Mouse (Mus musculus) small intestine, adult 2 months (tissue): ENCODE data around the gene Fndc3b. TPM values are rescaled to one million over a fixed set of nuclear protein-coding genes. Genes with fewer than 3 reads are reported as not detected.

Experiments
- H3K27ac ChIP-seq: fragments of 200-500 bp; 2 replicates; pipeline ENCODE4 v1.5.1; 2012; ENCODE audit warnings: low read depth, low read length, control low read depth, inconsistent platforms; ENCODE audit not compliant: insufficient read depth
- H3K27me3 ChIP-seq: fragments of 200-500 bp; 2 replicates; pipeline ENCODE4 v1.6.1; 2012; ENCODE audit warnings: mild to moderate bottlenecking, moderate library complexity, low read length, inconsistent platforms; ENCODE audit not compliant: control insufficient read depth, insufficient read depth
- H3K36me3 ChIP-seq: fragments of 200-500 bp; 2 replicates; pipeline ENCODE4 v1.6.1; 2012; ENCODE audit warnings: mild to moderate bottlenecking, low read length, control low read depth, inconsistent platforms; ENCODE audit not compliant: control insufficient read depth, insufficient read depth
- H3K4me1 ChIP-seq: fragments of 200-500 bp; 2 replicates; pipeline ENCODE4 v1.6.1; 2012; ENCODE audit warnings: low read length, inconsistent platforms, mixed read lengths; ENCODE audit not compliant: control insufficient read depth, insufficient read depth, insufficient read length
- H3K4me3 ChIP-seq: fragments of 200-500 bp; 2 replicates; pipeline ENCODE4 v1.5.1; 2012; ENCODE audit warnings: low read depth, mild to moderate bottlenecking, control low read depth, inconsistent platforms, low read length, moderate library complexity
- CTCF ChIP-seq: fragments of 200-500 bp; IDR thresholded peaks from 2 replicates; pipeline ENCODE4 v1.5.1; 2012; ENCODE audit warnings: low read depth, mild to moderate bottlenecking, control low read depth, inconsistent platforms, low read length, moderate library complexity, mixed read lengths; ENCODE audit not compliant: insufficient replicate concordance, insufficient read length; ENCODE audit errors: extremely low read depth
- POLR2A ChIP-seq: fragments of 200-500 bp; IDR thresholded peaks from 2 replicates; pipeline ENCODE4 v1.6.1; 2012; ENCODE audit warnings: low read depth, mild to moderate bottlenecking, control low read depth, inconsistent platforms, low read length, moderate library complexity
- WGBS: fragments of 180-500 bp; shearing (Covaris S2); methylation state at CpG from one replicate; pipeline ENCODE4 v1.1.7; 2018; 5-methylcytosine and 5-hydroxymethylcytosine counted together
- polyA plus RNA-seq: library from polyadenylated mRNA; depleted of rRNA; stranded (reverse); fragments of >200 nt; gene quantifications from 2 replicates; pipeline ENCODE4 v1.2.3, GENCODE M21; 2012

Gene Fndc3b
- polyA plus RNA-seq, 1 experiment: 6.2 TPM

- no peak overlapping the region for H3K4me3 ChIP-seq
- no peaks in the 10 kb centered on the region for H3K36me3 ChIP-seq
- 38% methylated on average over 7 of the region's 7 CpGs for WGBS
- H3K4me1 ChIP-seq: peaks cover 6% of the 10 kb centered on the region; the same call in 1 of the 2 replicates
- TF ChIP-seq POLR2A (no peak), CTCF (no peak)
- H3K27me3 ChIP-seq: no peaks in the 10 kb centered on the region
- H3K27ac ChIP-seq: no peak overlapping the region
Observed at GRCm38 (mm10) chr3:27728176-27728575, 17.1 kb upstream of the Fndc3b start.

GRCm38 (mm10) chr3:27725752-27726151, 14.6 kb upstream of the Fndc3b start:
- H3K27ac ChIP-seq: no peak overlapping the region
- WGBS: 54% methylated on average over 6 of the region's 6 CpGs
- TF ChIP-seq POLR2A (no peak), CTCF (no peak)
- no peaks in the 10 kb centered on the region for H3K36me3 ChIP-seq
- H3K27me3 ChIP-seq: no peaks in the 10 kb centered on the region
- no peak overlapping the region for H3K4me3 ChIP-seq
- peaks cover 6% of the 10 kb centered on the region; the same call in 1 of the 2 replicates for H3K4me1 ChIP-seq

GRCm38 (mm10) chr3:27724208-27724607, 13.1 kb upstream of the Fndc3b start:
- H3K27me3 ChIP-seq: no peaks in the 10 kb centered on the region
- H3K4me1 ChIP-seq: peaks cover 4% of the 10 kb centered on the region; the same call in 1 of the 2 replicates
- H3K27ac ChIP-seq: no peak overlapping the region
- H3K36me3 ChIP-seq: no peaks in the 10 kb centered on the region
- no peak for TF ChIP-seq CTCF
- TF ChIP-seq POLR2A: no peak
- WGBS: 21% methylated on average over 8 of the region's 8 CpGs
- no peak overlapping the region for H3K4me3 ChIP-seq

- 81% methylated on average over 5 of the region's 5 CpGs for WGBS
- H3K36me3 ChIP-seq: no peaks in the 10 kb centered on the region
- no peak for TF ChIP-seq POLR2A
- no peak for TF ChIP-seq CTCF
- H3K27me3 ChIP-seq: no peaks in the 10 kb centered on the region
- H3K4me1 ChIP-seq: no peaks in the 10 kb centered on the region
- H3K27ac ChIP-seq: no peak overlapping the region
- no peak overlapping the region for H3K4me3 ChIP-seq
Observed at GRCm38 (mm10) chr3:27718829-27719365, 7.8 kb upstream of the Fndc3b start.

- H3K27ac ChIP-seq: no peak overlapping the region
- WGBS: 66% methylated on average over 4 of the region's 4 CpGs
- H3K27me3 ChIP-seq: no peaks in the 10 kb centered on the region
- H3K4me1 ChIP-seq: no peaks in the 10 kb centered on the region
- no peaks in the 10 kb centered on the region for H3K36me3 ChIP-seq
- no peak overlapping the region for H3K4me3 ChIP-seq
- TF ChIP-seq CTCF (no peak), POLR2A (no peak)
Observed at GRCm38 (mm10) chr3:27713971-27714370, 2.9 kb upstream of the Fndc3b start.

GRCm38 (mm10) chr3:27712421-27712820, 1.3 kb upstream of the Fndc3b start:
- no peak for TF ChIP-seq POLR2A
- no peak for TF ChIP-seq CTCF
- H3K27ac ChIP-seq: no peak overlapping the region
- no peaks in the 10 kb centered on the region for H3K36me3 ChIP-seq
- no peaks in the 10 kb centered on the region for H3K27me3 ChIP-seq
- H3K4me1 ChIP-seq: 0 out of 2 replicates have a peak, but pooled peaks cover 3% of the 10 kb centered on the region
- H3K4me3 ChIP-seq: no peak overlapping the region
- 82% methylated on average over 6 of the region's 6 CpGs for WGBS

- WGBS: under 1% methylated on average over 72 of the region's 86 CpGs
- Histone ChIP-seq H3K27me3 (no peaks in the 10 kb centered on the region), H3K36me3 (no peaks in the 10 kb centered on the region), H3K4me3 (peak overlapping the region; percentile 97), H3K4me1 (peaks cover 5% of the 10 kb centered on the region; the same call in 1 of the 2 replicates), H3K27ac (peak overlapping the region; percentile 67)
- no peak for TF ChIP-seq POLR2A
- TF ChIP-seq CTCF: no peak
Observed at GRCm38 (mm10) chr3:27709906-27710647, 1.0 kb downstream of the Fndc3b start.
